Comparison of ENCODE assay signal across 7 mouse cellular contexts in genomic region chr4:131921461-131922346, GRCm38 (mm10). TPM values are rescaled to one million over a fixed set of nuclear protein-coding genes. Genes with fewer than 3 reads are reported as not detected.
DNase-seq lines count a peak whose midpoint lies in the region; ATAC-seq and TF ChIP-seq lines count a peak whose summit lies in the region.

TSS of gene Tmem200b (plus strand) at chr4:131921771.

- peaks cover 6% of the 10 kb centered on the region; the same call in 1 of the 2 replicates for H3K36me3 ChIP-seq in embryonic facial prominence, embryonic 15.5 days
- H3K36me3 ChIP-seq in hindbrain, embryonic 12.5 days, result peaks cover 29% of the 10 kb centered on the region
- H3K36me3 ChIP-seq in liver, embryonic 14.5 days (replicated peaks; ENCODE audit: control insufficient read depth, insufficient read depth, low read depth), result peaks cover 42% of the 10 kb centered on the region

- no peak for ATAC-seq in embryonic facial prominence, embryonic 15.5 days (ENCODE audit: insufficient number of reproducible peaks, low FRiP score, low TSS enrichment, low read depth)
- peak; percentile 30; the same call in 1 of the 2 replicates for ATAC-seq in hindbrain, embryonic 12.5 days (ENCODE audit: low FRiP score)
- ATAC-seq in liver, embryonic 14.5 days (ENCODE audit: insufficient read depth), result peak; percentile 32

- peak within 1 kb of the TSS; percentile 67 for H3K4me3 ChIP-seq in embryonic facial prominence, embryonic 15.5 days (replicated peaks)
- H3K4me3 ChIP-seq in hindbrain, embryonic 12.5 days, result peak within 1 kb of the TSS; percentile 48
- H3K4me3 ChIP-seq in liver, embryonic 14.5 days (ENCODE audit: insufficient read depth in 1 of 2, low read depth in 2 of 2, low read length in 2 of 2), result peak within 1 kb of the TSS; percentile 36 to 46

- TF ChIP-seq EP300 in liver, embryonic 14.5 days (IDR thresholded peaks at IDR 0.05; ENCODE audit: low read depth), result no peak

- under 1% methylated on average over 97 of the region's 130 CpGs for WGBS in embryonic facial prominence, embryonic 15.5 days
- WGBS in hindbrain, embryonic 12.5 days, result 2% methylated on average over 60 of the region's 130 CpGs
- 2% methylated on average over 122 of the region's 130 CpGs for WGBS in liver, embryonic 14.5 days (ENCODE audit: insufficient replicate concordance)

- H3K9me3 ChIP-seq in embryonic facial prominence, embryonic 15.5 days (replicated peaks), result no peaks in the 10 kb centered on the region
- no peaks in the 10 kb centered on the region for H3K9me3 ChIP-seq in hindbrain, embryonic 12.5 days (replicated peaks)
- no peaks in the 10 kb centered on the region for H3K9me3 ChIP-seq in liver, embryonic 14.5 days (ENCODE audit: control insufficient read depth, low read length)

- H3K27me3 ChIP-seq in embryonic facial prominence, embryonic 15.5 days, result peaks cover 24% of the 10 kb centered on the region
- peaks cover 97% of the 10 kb centered on the region for H3K27me3 ChIP-seq in hindbrain, embryonic 12.5 days
- peaks cover 63% of the 10 kb centered on the region for H3K27me3 ChIP-seq in liver, embryonic 14.5 days (ENCODE audit: control insufficient read depth, insufficient read depth, low read length)

- H3K4me2 ChIP-seq in embryonic facial prominence, embryonic 15.5 days (replicated peaks), result peak within 1 kb of the TSS; percentile 79
- peak within 1 kb of the TSS; percentile 82 for H3K4me2 ChIP-seq in hindbrain, embryonic 12.5 days (replicated peaks)
- peak within 1 kb of the TSS; percentile 58 for H3K4me2 ChIP-seq in liver, embryonic 14.5 days (ENCODE audit: low read depth)

- TF ChIP-seq CTCF in liver, embryonic 14.5 days (IDR thresholded peaks at IDR 0.05; ENCODE audit: low read depth), result no peak

- peak; percentile 41 to 51 for DNase-seq in spleen, postnatal 10 days (ENCODE audit: low spot score in 2 of 2)
- DNase-seq in spleen, postnatal 4 days (ENCODE audit: low spot score in 2 of 2), result no peak
- DNase-seq in liver, embryonic 14.5 days (ENCODE audit: low read depth in 3 of 3, low spot score in 3 of 3), result no peak
- peak; percentile 74 for DNase-seq in testis, postnatal 10 days (ENCODE audit: low spot score)
- DNase-seq in ovary, postnatal 10 days (ENCODE audit: low spot score), result no peak

- H3K27ac ChIP-seq in embryonic facial prominence, embryonic 15.5 days (replicated peaks), result peak within 1 kb of the TSS; percentile 95
- H3K27ac ChIP-seq in hindbrain, embryonic 12.5 days, result no peak within 1 kb of the TSS
- H3K27ac ChIP-seq in liver, embryonic 14.5 days, result no peak within 1 kb of the TSS

- H3K9ac ChIP-seq in embryonic facial prominence, embryonic 15.5 days, result peak within 1 kb of the TSS; percentile 45
- H3K9ac ChIP-seq in hindbrain, embryonic 12.5 days, result peak within 1 kb of the TSS; percentile 62
- H3K9ac ChIP-seq in liver, embryonic 14.5 days (replicated peaks), result no peak within 1 kb of the TSS

- H3K4me1 ChIP-seq in embryonic facial prominence, embryonic 15.5 days, result peaks cover 83% of the 10 kb centered on the region
- peaks cover 47% of the 10 kb centered on the region for H3K4me1 ChIP-seq in hindbrain, embryonic 12.5 days
- peaks cover 0 to 4% of the 10 kb centered on the region in 2 experiments; a peak in 1 of 4 replicates for H3K4me1 ChIP-seq in liver, embryonic 14.5 days (replicated peaks; ENCODE audit: control insufficient read depth in 2 of 2, insufficient read depth in 2 of 2, low read length in 1 of 2)

RNA-seq across cellular contexts. Expression of gene Tmem200b, which starts in this region (rescaled TPM):
- 6.0 and 6.7 TPM in 2 replicates for polyA plus RNA-seq in embryonic facial prominence, embryonic 15.5 days (2015; fragmentation: Nextera tagmentation; extraction: Ambion mirVana)
- polyA plus RNA-seq in hindbrain, embryonic 12.5 days (2016; fragmentation: Nextera tagmentation; extraction: Ambion mirVana), result 0.92 and 1.3 TPM in 2 replicates
- polyA plus RNA-seq in liver, embryonic 14.5 days (2012; rRNA removed), result 0.56 and 0.67 TPM in 2 replicates
- 0.06 and 0.10 TPM in 2 replicates for polyA plus RNA-seq in liver, embryonic 14.5 days (2014; fragmentation: Nextera tagmentation; extraction: Ambion mirVana)

Comparison
In these comparisons a context has a peak if more than half of its experiments do, and no peak if none do; other contexts are left out.
1. DNase-seq: peak in spleen, postnatal 10 days (2 of 2) and testis, postnatal 10 days (single experiment); none in spleen, postnatal 4 days (0 of 2), liver, embryonic 14.5 days (0 of 3) and ovary, postnatal 10 days (single experiment).
2. Peak in ATAC-seq, H3K4me3 ChIP-seq and H3K4me2 ChIP-seq in liver, embryonic 14.5 days; RNA of the gene not detected or under 1 TPM.
3. Peak in every context shown above with its lines, with median percentiles within 50 percentile points of each other: H3K4me2 ChIP-seq and H3K4me3 ChIP-seq.